In genomic region chr9:120583314-120583713, GRCm38 (mm10) we compare ENCODE assay signal across 8 mouse cellular contexts. TPM values are rescaled to one million over a fixed set of nuclear protein-coding genes. Genes with fewer than 3 reads are reported as not detected.
A peak's percentile ranks its signal among the peaks of the same experiment; 100 is the strongest.
DNase-seq lines count a peak whose midpoint lies in the region; ATAC-seq and TF ChIP-seq lines count a peak whose summit lies in the region.

No protein-coding gene starts in this region.

- no peak for ATAC-seq in lung, embryonic 14.5 days (ENCODE audit: insufficient read depth)
- no peak for ATAC-seq in embryonic facial prominence, embryonic 15.5 days (ENCODE audit: insufficient number of reproducible peaks, low FRiP score, low TSS enrichment, low read depth)
- no peak for ATAC-seq in intestine, postnatal 0 days
- no peak for ATAC-seq in stomach, embryonic 14.5 days (ENCODE audit: insufficient number of reproducible peaks, insufficient read depth, low FRiP score, low read depth)

- H3K9ac ChIP-seq in lung, embryonic 14.5 days, result 0 out of 2 replicates have a peak overlapping the region, but pooled peaks have one; percentile 63
- no peak overlapping the region for H3K9ac ChIP-seq in embryonic facial prominence, embryonic 15.5 days
- H3K9ac ChIP-seq in intestine, postnatal 0 days (ENCODE audit: low read depth, low read length), result peak overlapping the region; percentile 28; the same call in 1 of the 2 replicates
- H3K9ac ChIP-seq in stomach, embryonic 14.5 days (replicated peaks; ENCODE audit: low read depth, low read length), result no peak overlapping the region

- no peak overlapping the region for H3K27ac ChIP-seq in lung, embryonic 14.5 days (ENCODE audit: low read depth)
- H3K27ac ChIP-seq in embryonic facial prominence, embryonic 15.5 days (replicated peaks), result no peak overlapping the region
- no peak overlapping the region; the same call in 1 of the 2 replicates for H3K27ac ChIP-seq in intestine, postnatal 0 days (ENCODE audit: low read depth, low read length)
- H3K27ac ChIP-seq in stomach, embryonic 14.5 days (ENCODE audit: low read length), result no peak overlapping the region

- TF ChIP-seq CTCF in lung, embryonic 14.5 days (IDR thresholded peaks at IDR 0.05; ENCODE audit: low read depth), result no peak
- TF ChIP-seq CTCF in intestine, postnatal 0 days (IDR thresholded peaks at IDR 0.05; ENCODE audit: low read depth), result 0 out of 2 replicates have a peak, but pooled peaks have one; percentile 16

- peak overlapping the region; percentile 84 for H3K4me2 ChIP-seq in lung, embryonic 14.5 days
- H3K4me2 ChIP-seq in embryonic facial prominence, embryonic 15.5 days (replicated peaks), result peak overlapping the region; percentile 86
- H3K4me2 ChIP-seq in intestine, postnatal 0 days (replicated peaks; ENCODE audit: low read depth), result peak overlapping the region; percentile 84
- H3K4me2 ChIP-seq in stomach, embryonic 14.5 days (replicated peaks; ENCODE audit: low read depth, low read length), result peak overlapping the region; percentile 67

- intact Hi-C loops in left cerebral cortex, postnatal 36 days (cut with DNase I), result no loop called here

- no peak for DNase-seq in lung, embryonic 14.5 days
- no peak for DNase-seq in lung, postnatal 4 days
- no peak for DNase-seq in Muller cell, postnatal 12 days (ENCODE audit: inconsistent ontology term)
- no peak for DNase-seq in right cerebral cortex, postnatal 4 days
- no peak for DNase-seq in left cerebral cortex, postnatal 36 days (ENCODE audit: low spot score in 2 of 2)

- no peak overlapping the region for H3K4me3 ChIP-seq in lung, embryonic 14.5 days (ENCODE audit: low read depth, low read length)
- peak overlapping the region; percentile 45 for H3K4me3 ChIP-seq in embryonic facial prominence, embryonic 15.5 days (replicated peaks)
- 0 out of 2 replicates have a peak overlapping the region, but pooled peaks have one; percentile 42 for H3K4me3 ChIP-seq in intestine, postnatal 0 days (ENCODE audit: low read depth, low read length)
- no peak overlapping the region for H3K4me3 ChIP-seq in stomach, embryonic 14.5 days (ENCODE audit: low read depth, low read length)

- H3K36me3 ChIP-seq in lung, embryonic 14.5 days (ENCODE audit: insufficient read depth), result no peaks in the 10 kb centered on the region
- no peaks in the 10 kb centered on the region for H3K36me3 ChIP-seq in embryonic facial prominence, embryonic 15.5 days
- H3K36me3 ChIP-seq in intestine, postnatal 0 days (ENCODE audit: control insufficient read depth, insufficient read depth), result no peaks in the 10 kb centered on the region
- H3K36me3 ChIP-seq in stomach, embryonic 14.5 days (ENCODE audit: control insufficient read depth, insufficient read depth, low read length), result no peaks in the 10 kb centered on the region

- no peaks in the 10 kb centered on the region for H3K9me3 ChIP-seq in lung, embryonic 14.5 days (ENCODE audit: low read depth, low read length)
- no peaks in the 10 kb centered on the region for H3K9me3 ChIP-seq in embryonic facial prominence, embryonic 15.5 days (replicated peaks)
- no peaks in the 10 kb centered on the region for H3K9me3 ChIP-seq in intestine, postnatal 0 days (ENCODE audit: control insufficient read depth)
- H3K9me3 ChIP-seq in stomach, embryonic 14.5 days (ENCODE audit: control insufficient read depth, low read depth, low read length), result no peaks in the 10 kb centered on the region

- H3K27me3 ChIP-seq in lung, embryonic 14.5 days (ENCODE audit: insufficient read depth, low read length), result no peaks in the 10 kb centered on the region
- H3K27me3 ChIP-seq in embryonic facial prominence, embryonic 15.5 days, result no peaks in the 10 kb centered on the region
- H3K27me3 ChIP-seq in intestine, postnatal 0 days (replicated peaks; ENCODE audit: control insufficient read depth, insufficient read depth, low read length), result no peaks in the 10 kb centered on the region
- H3K27me3 ChIP-seq in stomach, embryonic 14.5 days (ENCODE audit: control insufficient read depth, insufficient read depth, low read length), result no peaks in the 10 kb centered on the region

- H3K4me1 ChIP-seq in lung, embryonic 14.5 days (ENCODE audit: insufficient read depth), result no peaks in the 10 kb centered on the region
- peaks cover 15% of the 10 kb centered on the region for H3K4me1 ChIP-seq in embryonic facial prominence, embryonic 15.5 days
- peaks cover 3% of the 10 kb centered on the region; the same call in 1 of the 2 replicates for H3K4me1 ChIP-seq in intestine, postnatal 0 days (replicated peaks; ENCODE audit: control insufficient read depth, insufficient read depth, low read length)
- H3K4me1 ChIP-seq in stomach, embryonic 14.5 days (ENCODE audit: control insufficient read depth, insufficient read depth, low read length), result 0 out of 2 replicates have a peak, but pooled peaks cover 2% of the 10 kb centered on the region

- 81% methylated on average over 3 of the region's 3 CpGs for whole genome bisulfite sequencing in lung, embryonic 14.5 days
- 73% methylated on average over 3 of the region's 3 CpGs for WGBS in embryonic facial prominence, embryonic 15.5 days
- WGBS in intestine, postnatal 0 days, result 79% methylated on average over 3 of the region's 3 CpGs
- WGBS in stomach, embryonic 14.5 days, result 76% methylated on average over 3 of the region's 3 CpGs

RNA-seq across cellular contexts. Expression of gene Rpl14, which starts 12.1 kb away (rescaled TPM):
- polyA plus RNA-seq in lung, embryonic 14.5 days (2014; fragmentation: Nextera tagmentation; extraction: Ambion mirVana), result 1,001 and 1,027 TPM in 2 replicates
- polyA plus RNA-seq in embryonic facial prominence, embryonic 15.5 days (2015; fragmentation: Nextera tagmentation; extraction: Ambion mirVana), result 799 and 857 TPM in 2 replicates
- 500 and 505 TPM in 2 replicates for polyA plus RNA-seq in intestine, postnatal 0 days (2015; fragmentation: Nextera tagmentation; extraction: Ambion mirVana)
- polyA plus RNA-seq in stomach, embryonic 14.5 days (2014; fragmentation: Nextera tagmentation; extraction: Ambion mirVana), result 1,122 and 1,132 TPM in 2 replicates
- total RNA-seq in left cerebral cortex, postnatal 36 days (2021), result 100 to 1,000 TPM; 263 to 301 TPM

RNA-seq across cellular contexts. Expression of gene Entpd3, which starts 43.7 kb away (rescaled TPM):
- 14.9 TPM in 2 replicates for polyA plus RNA-seq in lung, embryonic 14.5 days (2014; fragmentation: Nextera tagmentation; extraction: Ambion mirVana)
- 6.6 and 7.7 TPM in 2 replicates for polyA plus RNA-seq in embryonic facial prominence, embryonic 15.5 days (2015; fragmentation: Nextera tagmentation; extraction: Ambion mirVana)
- 1.2 and 1.3 TPM in 2 replicates for polyA plus RNA-seq in intestine, postnatal 0 days (2015; fragmentation: Nextera tagmentation; extraction: Ambion mirVana)
- polyA plus RNA-seq in stomach, embryonic 14.5 days (2014; fragmentation: Nextera tagmentation; extraction: Ambion mirVana), result 6.3 and 7.7 TPM in 2 replicates
- 1 to 10 TPM; 5.6 to 8.0 TPM for total RNA-seq in left cerebral cortex, postnatal 36 days (2021)

Comparison
In these comparisons a context has a peak if more than half of its experiments do, and no peak if none do; other contexts are left out.
1. H3K4me3 ChIP-seq: peak in embryonic facial prominence, embryonic 15.5 days (single experiment) and intestine, postnatal 0 days (single experiment); none in lung, embryonic 14.5 days (single experiment) and stomach, embryonic 14.5 days (single experiment).
2. H3K9ac ChIP-seq: peak in lung, embryonic 14.5 days (single experiment) and intestine, postnatal 0 days (single experiment); none in embryonic facial prominence, embryonic 15.5 days (single experiment) and stomach, embryonic 14.5 days (single experiment).
3. Peak in every context shown above with its lines, with median percentiles within 50 percentile points of each other: H3K4me2 ChIP-seq.